Mouse (Mus musculus): ENCODE results near the gene Pdlim7.

GRCm38 (mm10) chr13:55557499-55557898, 44.0 kb upstream of the Pdlim7 start:
- no peak for TF ChIP-seq CTCF (conservative IDR thresholded peaks at IDR 0.05; ENCODE audit: insufficient read depth, insufficient read length, low read depth, low read length)
- no peak for TF ChIP-seq POLR2A (IDR thresholded peaks at IDR 0.05; ENCODE audit: low read depth, low read length)
